Mouse (Mus musculus) erythroblast, embryonic 14.5 days (primary cell): ENCODE measurements around the gene Thada.

Source experiments
- GATA1 ChIP-seq: IDR thresholded peaks from 2 replicates; pipeline ENCODE4 v1.6.1; 2012; ENCODE audit warnings: low read length, inconsistent platforms, mixed read lengths
- TAL1 ChIP-seq: IDR thresholded peaks from 3 replicates; pipeline ENCODE4 v1.6.1; 2012; ENCODE audit warnings: low read length, inconsistent platforms, mixed read lengths

DNA sequence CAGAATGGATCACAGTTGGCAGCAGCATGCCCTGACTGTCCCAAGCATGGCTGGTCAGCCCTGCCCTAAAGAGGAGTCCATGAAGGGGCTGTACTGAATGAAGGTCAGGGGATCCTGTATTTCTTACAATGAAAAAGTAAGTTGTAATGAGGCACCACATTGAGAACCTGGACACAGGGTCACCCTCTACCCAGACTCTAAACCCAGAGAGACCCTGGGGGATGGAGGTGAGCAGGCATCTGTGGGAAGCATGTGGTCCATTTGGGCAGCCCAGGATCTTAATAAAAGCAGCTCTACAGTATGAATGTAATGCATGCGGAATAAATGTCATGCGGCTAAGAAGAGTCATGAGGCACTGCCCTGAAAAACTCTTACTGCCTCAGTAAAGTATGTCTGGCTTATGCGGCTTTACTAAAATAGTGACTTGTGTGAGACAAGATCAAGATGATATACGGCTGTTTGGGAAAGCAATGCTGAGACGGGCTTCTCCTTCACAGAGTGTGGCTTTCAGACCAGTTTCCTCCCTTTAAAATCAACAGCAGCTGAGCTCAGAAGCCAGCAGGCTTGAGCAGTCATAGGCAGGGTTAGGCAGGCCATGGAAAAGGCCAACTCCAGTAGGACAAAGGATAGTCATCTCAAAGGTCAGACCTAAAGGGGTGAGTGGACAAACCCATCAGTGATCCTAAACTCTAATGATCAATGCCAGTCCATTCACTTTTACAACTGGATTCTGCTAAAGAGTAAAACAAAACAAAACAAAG, 187.6 kb downstream of the Thada start:
- no peak for TF ChIP-seq GATA1
- no peak for TF ChIP-seq TAL1
